Mouse (Mus musculus): ENCODE measurements around the gene Rc3h2.

Gene Rc3h2

DNA sequence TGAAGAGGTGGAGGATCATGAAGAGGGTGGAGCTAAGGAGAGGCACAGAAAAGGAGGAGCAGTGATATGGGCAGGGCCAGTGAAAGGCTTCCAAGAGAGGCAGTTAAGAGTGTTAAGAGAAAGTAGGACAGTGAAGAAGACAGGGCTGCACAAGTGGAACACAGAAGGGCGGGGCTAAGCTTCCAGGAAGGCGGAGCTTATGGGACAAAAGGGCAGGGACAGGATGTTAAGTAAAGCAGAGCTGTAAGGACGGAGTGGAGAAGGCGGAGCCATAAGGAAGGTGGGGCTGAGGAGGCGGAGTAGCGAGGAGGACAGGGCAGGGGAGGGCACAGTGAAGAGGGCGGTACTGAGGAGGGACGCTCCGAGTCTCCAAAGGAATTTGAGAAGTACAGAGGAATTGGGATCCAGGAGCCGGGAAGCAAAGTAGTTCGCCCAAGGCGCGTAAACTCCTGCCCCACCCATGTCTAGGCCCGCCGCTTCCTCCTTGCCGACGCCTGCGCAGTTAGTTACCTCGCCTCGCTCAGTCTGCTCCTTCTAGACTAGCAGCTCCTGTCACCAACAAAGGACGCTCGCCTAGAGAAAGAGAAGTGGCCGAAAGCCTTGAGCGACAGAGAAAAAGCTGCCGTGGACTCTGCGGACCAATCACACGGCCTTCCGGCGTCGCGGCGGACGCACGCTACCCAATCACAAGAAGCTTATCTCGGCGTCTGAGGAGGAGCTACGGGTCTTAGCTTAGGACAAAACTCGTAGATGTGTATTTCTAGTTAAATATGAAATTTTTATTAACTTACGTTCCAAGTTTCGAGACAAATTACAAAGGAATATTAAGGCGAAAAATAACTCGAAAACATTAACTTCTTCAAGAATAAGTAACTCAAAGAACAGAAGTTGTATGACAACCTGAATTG lies 63.8 kb downstream of the Rc3h2 start, which contains the start of gene Pdcl:
Gene Pdcl (minus strand): TSS at position 700 of the 908 bp plus-strand sequence.
- in situ Hi-C loops (cut with MboI; ENCODE audit: low pct_unique_long_range_greater_than_20kb in 1 of 2, low sequenced_read_pairs in 2 of 2, unreplicated experiment in 1 of 2) = no loop called here

- in situ Hi-C loops (cut with MboI; ENCODE audit: low pct_unique_long_range_greater_than_20kb in 1 of 2, low sequenced_read_pairs in 2 of 2, unreplicated experiment in 1 of 2) = no loop called here
Observed at GRCm38 (mm10) chr2:37355571-37355970, 67.1 kb downstream of the Rc3h2 start.

DNA sequence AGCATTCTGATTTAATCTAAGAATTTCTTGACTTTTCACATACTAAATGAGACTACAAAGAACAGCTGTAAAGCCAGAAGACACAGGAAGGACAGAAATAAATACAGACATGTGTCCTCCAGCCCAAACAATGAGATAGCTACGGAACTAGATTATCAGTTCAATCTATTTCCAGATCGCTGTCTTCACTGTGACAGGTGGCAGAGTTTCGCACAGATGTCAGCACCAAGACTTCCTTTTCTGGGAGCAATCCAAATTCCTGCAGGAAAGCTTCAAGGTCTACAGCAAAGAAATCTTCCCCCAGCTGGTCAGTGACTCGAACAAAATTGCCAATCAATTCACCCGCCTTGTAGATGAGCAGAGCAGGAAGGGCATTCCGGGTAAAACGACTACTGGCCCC lies 71.0 kb downstream of the Rc3h2 start:
- in situ Hi-C loops (cut with MboI; ENCODE audit: low pct_unique_long_range_greater_than_20kb in 1 of 2, low sequenced_read_pairs in 2 of 2, unreplicated experiment in 1 of 2) = no loop called here

DNA sequence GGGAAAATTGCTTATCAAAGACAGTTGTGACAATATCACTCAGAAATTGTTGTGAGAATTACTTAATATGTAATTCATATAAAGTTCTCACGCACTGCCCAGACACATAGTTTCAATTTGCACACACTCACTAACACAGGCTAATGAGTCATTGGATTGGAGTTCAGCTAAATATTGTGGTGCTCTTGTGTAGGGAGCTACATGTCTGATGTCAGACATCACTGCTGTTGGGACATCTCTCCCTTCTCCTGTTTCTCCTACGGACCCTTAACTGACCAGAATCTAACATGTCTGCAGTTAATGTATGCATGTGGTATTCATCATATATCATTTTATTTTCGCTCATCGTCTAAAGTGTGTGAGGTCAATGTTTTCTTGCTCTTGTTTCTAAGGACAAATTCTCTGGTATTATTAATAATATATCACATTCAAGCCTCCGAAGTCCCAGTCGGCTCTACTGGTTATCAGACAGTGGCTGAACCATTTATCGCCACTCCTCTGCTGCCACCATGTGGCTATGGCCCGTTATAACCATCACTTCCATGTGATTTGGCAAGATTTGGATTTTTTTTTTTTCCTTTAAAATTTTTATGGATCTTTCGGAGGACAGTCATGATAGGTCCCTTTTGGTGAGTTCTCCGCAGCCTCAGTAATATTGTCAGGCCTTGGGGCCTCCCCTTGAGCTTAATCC lies 84.1 kb downstream of the Rc3h2 start:
- in situ Hi-C loops (cut with MboI; ENCODE audit: low pct_unique_long_range_greater_than_20kb in 1 of 2, low sequenced_read_pairs in 2 of 2, unreplicated experiment in 1 of 2) = no loop called here

DNA sequence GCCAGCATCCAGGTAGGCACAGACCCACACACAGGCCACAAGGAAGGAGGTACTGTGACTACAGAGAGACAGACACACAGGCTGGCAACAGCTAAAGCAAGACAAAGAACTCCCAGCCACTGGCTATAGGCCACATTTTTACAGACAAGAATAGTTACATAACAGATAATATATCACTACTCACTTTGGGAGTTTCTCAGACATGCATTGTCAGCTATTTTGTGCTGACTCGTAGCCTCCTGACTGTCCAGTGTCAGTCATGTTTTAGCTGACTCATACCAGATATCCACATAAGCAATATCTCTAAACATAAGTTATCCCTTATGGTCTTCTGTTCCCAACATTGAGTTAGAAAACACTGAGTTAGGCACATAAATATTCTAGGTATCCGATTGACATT lies 89.4 kb downstream of the Rc3h2 start:
- in situ Hi-C loops (cut with MboI; ENCODE audit: low pct_unique_long_range_greater_than_20kb in 1 of 2, low sequenced_read_pairs in 2 of 2, unreplicated experiment in 1 of 2) = no loop called here

DNA sequence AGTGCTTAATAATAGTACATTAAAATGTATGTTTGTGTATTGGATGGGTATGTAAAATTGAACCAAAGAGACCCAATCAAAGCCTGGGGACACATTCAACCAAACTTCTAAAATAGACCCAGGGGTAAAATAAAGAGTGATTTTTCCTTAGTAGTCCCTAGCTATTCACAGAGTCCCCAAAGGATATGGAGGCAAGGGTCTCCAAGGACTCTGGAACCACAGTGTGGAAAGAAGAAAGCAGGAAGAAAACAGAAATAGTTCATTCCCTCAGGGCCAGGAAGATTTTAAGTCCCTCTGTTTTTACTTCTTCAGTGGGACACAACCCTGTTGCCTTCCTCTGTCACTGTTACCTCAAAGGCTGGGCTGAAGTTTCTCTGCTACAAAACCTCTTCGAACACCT lies 96.5 kb downstream of the Rc3h2 start, which contains the start of gene Olfr368:
Gene Olfr368 (plus strand): TSS at position 301 of the 400 bp plus-strand sequence.
- in situ Hi-C loops (cut with MboI; ENCODE audit: low pct_unique_long_range_greater_than_20kb in 1 of 2, low sequenced_read_pairs in 2 of 2, unreplicated experiment in 1 of 2) = no loop called here
